Mouse (Mus musculus) layer of hippocampus, adult 9-11 months (tissue): ENCODE data around the gene Gm21731.
A peak's percentile ranks its signal among the peaks of the same experiment; 100 is the strongest.
"Not testable (repeated sequence)": the region's sequence is repeated elsewhere in the genome, so short reads cannot be mapped to it uniquely, and the experiment has no call there.

Experiments used
- DNase-seq: peaks from one replicate; pipeline ENCODE4 v3.0.0; 2022

The Gm21731 gene

DNA sequence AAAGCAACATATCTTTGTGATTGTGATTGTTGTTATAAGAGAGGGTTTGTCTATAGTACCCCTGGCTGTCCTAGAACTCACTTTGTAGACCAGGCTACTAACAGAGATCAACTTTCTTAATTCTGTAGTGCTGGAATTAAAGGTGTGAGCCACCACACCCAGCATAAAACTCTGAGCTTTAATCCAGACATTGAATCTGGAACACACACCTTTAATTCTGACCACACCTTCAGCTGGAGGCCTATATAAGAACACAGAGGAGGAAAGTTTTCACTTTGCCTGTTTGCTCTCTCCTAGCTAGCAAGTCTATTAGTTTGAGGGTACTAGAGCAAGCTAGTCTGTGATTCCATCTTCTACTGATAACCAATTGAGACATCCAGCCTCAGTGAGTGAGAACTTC, at the start of gene Gm21731:
Gene Gm21731 (plus strand): TSS at position 301 of the 400 bp plus-strand sequence.
- DNase-seq, result not testable (repeated sequence)

DNA sequence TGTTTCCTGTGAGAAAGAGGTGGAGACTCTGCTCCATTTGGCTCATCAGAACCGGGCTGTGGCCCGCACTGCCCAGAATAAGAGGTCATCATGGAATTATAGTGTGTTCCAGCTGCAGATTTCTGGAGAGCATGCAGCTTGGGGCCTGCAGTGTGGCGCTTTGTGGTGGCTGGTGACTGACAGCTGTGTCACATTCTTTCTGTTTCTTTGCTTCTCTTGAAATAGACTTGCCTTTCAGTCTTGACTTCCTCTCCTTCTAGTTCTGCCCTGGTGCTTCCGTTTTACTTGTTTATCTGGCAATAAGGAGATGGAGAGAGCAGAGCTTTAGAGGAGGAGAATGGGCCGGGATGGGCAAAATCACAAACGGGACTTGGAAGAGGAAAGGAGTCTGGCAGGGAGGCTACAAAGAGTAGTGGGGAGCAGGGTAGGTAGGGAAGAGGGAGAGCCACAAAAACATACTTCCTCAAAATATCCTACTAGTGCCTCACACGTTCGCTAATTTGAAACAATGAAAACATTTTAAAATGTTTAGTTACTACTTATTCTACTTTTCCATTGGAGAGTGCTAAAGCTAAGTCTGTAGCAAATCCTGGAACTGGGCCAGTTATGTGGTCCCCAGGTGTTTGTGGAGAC, 42.6 kb upstream of the Gm21731 start:
- not testable (repeated sequence) for DNase-seq

DNA sequence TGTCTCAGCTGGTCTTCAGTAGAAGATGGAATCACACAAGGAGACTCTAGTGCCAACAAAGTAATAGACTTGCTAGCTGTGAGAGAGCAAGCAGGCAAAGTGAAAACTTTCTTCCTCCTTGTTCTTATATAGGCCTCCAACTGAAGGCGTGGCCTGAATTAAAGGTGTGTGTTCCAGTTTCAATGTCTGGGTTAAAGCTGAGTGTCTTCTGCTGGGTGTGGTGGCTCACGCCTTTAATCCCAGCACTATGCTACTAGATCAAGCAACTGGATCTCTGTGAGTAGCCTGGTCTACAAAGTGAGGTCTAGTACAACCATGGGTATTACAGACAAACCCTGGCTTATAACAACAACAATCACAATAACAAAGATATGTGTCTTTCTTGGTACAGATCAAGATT, 23.1 kb upstream of the Gm21731 start, which contains the start of gene Gm21762:
Gene Gm21762 (minus strand): TSS at position 101 of the 400 bp plus-strand sequence.
- not testable (repeated sequence) for DNase-seq

DNA sequence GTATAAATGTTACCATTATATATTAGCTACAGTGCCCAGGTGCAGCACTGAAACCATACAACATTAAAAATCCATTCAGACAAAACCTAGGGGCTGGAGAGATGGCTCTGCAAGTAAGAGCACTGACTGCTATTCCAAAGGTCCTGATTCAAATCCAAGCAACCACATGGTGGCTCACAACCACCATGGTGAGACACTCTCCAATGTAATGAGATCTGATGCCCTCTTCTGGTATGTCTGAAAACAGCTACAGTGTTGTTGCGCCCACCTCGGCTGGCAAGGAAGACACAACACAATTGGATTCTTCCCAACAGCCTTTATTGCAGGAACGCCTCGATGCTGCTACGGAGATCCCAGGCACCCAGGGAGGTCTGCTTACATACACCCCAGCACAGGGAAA, 18.0 kb upstream of the Gm21731 start:
- DNase-seq, result not testable (repeated sequence)

DNA sequence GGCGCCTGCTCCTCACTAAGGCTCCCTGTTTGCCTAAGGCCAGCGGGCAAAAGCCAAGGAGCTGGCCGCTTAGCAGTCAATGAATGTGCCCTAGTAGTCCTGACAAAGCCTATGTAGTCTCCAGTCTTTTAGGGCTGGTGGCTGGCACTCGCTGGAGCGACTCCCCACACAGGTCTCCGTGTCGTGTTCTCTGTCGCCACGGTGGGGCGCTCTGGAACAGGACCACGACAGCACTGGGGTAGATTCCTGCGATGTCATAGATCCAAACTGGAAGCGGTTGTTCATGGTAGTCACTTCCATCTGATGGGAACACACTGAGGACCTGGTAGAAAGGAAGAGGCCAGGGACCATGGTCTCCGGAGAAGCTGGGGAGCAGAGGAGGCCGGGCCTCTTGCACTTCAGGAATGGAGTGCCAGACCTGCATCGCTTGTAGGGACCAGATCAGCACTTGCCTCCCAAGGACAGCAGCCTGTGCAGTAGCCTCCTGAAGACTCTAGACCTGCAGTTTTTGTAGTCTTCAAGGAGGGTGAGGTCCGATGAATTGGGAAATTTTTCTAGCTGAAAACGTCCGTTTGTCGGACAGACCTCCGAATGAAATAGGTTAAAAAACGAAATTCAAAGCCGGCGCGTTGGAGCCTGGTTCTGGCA, 15.8 kb upstream of the Gm21731 start:
- not testable (repeated sequence) for DNase-seq

DNA sequence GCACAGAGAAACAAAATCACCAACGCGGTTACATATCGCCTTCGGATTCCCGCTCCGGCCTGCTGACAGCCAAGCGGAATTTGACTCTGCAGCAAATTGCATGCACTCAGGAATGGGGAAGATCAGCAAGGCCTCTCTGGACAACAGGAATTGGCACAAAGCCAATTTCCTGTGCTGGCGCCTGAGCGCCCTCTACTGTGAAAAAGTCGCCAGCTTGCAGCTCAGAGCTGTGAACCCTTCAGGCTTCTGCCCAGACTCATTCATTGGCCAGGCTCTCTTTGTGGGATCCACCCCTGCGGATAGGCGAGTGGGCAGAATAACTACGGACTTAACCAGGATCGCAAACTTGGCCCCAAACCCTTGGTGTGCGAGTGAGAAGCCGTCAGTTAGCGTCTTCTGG, 7.1 kb upstream of the Gm21731 start:
- not testable (repeated sequence) for DNase-seq

DNA sequence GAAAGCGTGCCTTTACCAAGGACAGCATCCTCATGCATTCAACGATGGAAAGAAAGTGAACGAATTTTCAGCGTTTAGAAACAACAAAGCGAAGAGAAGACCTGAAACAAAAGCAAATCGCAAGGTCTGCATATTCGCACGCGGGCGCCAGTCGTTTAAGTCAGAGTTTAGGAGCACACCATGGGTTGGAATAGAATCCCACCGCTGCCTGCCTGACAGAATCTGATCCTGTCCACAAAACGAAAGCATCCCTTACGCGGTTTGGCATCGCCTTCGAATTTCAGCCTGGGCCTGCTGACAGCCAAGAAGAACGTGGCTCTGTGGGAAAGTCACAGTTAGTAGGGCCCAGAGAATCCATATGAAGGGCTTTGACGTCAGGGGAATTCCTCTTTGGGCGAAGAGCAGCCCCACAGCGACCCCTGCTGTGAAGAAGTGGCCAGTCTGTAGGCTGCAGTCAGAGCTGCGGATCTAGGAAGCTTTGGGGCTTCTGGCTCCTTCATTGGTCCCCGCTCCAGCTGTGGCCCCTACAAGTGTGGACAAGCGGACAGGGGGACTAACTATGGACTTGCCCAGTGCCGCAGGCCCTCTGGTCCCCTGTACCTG, 6.4 kb upstream of the Gm21731 start:
- DNase-seq, result not testable (repeated sequence)

DNA sequence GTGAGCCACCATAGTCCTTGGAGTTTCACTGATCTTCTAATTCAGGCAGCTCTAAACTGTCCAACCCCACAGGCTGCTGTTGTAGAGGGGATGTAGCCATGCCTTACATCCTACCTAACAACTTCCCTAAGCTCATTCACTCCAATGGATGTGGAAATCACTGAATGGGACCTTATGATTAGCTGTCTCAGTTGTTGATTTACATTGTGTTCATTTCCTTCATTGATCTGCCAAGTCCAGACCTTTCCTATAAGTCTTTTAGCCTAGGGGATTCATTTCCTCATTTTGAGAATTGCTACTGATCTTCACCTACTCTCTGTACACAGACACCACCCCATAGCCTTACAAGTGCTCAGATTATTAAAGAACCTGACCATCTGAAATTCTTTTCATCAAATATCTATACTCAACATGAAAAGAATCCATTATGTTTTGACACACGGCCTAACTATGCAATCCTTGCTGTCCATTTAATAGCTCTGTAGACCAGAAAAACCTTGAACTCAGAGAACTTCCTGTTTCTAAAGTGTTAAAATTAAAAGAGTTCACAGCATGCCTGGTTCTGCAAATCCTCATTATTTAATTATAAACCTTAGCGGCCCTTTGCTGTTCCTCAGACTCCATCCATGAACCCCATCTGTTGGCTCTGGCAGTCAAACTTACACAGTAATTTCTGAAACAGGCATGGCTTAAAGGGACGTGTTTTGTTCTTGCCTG, 12.5 kb downstream of the Gm21731 start:
- DNase-seq, result not testable (repeated sequence)

DNA sequence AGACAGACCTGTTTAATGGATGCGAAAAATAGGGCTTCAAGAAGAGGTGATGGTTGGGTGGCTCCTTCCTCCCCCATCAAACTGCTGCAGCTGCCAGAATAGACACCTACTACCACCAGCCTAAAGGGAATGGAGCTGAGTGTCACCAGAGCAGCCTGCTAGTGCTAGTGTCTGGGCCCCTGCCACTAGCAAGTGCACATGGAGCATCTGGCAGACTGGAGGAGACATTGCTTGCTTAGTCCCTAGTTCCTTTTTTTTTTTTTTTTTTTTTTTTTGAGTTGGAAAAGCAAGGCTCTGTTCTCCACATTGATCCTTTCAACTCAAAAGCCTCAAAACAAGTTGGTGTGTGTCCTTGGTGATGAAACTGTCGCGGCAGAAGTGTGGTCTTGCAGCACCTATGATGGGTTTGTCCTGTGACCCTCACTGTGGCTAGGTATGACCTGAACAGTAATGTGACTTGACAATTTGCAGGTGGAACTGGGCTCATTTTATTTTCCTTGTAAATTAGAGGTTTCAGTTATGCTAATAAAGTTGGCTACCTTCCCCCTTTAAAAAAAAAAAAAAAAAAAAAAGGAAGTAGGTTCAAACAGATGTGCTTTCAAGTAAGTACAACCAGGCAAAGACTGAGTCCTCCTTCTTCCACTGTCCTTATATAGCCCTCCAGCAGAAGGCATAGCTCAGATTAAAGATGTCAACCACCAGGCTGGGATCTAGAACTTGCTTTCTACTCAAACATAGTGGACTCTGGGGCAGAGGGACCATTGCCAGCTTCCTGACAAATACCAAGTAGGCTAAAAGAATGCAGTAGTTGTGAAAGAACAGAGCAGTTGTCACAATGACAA, 20.1 kb downstream of the Gm21731 start:
- not testable (repeated sequence) for DNase-seq

DNA sequence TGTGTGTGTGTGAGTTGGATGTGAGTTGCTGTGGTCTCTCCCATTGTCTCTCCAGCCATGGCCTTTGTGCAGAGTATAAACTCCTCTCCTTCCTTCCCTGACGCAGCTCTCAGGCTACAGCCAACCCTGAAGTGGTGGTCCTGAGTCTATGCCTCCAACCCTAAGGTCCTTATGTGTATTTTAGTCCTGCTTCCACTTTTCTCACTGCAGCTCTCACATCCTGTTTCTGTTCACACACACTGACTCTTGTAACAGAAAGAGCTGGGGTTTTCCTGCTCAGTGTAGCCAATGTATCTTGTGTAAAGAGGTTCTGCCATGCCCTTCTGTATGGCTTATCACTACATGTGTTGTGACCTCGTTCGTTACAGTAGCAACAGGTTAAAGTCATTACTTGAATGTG, 20.8 kb downstream of the Gm21731 start:
- DNase-seq, result peak; percentile 6

DNA sequence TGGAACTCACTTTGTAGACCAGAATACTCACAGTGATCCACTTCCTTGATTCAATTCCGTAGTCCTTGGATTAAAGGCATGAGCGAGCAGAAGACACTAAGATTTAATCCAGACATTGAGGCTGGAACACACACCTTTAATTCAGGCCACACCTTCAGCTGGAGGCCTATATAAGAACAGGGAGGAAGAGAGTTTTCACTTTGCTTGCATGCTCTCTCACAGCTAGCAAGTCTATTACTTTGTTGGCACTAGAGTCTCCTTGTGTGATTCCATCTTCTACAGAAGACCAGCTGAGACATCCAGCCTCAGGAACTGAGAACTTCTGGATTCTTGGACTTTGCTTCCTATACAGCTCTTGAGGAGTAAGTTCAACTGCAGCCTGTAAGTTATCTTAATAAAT, 24.0 kb downstream of the Gm21731 start, which contains the start of gene AF067061:
Gene AF067061 (plus strand): TSS at position 245 of the 400 bp plus-strand sequence.
- DNase-seq, result not testable (repeated sequence)

DNA sequence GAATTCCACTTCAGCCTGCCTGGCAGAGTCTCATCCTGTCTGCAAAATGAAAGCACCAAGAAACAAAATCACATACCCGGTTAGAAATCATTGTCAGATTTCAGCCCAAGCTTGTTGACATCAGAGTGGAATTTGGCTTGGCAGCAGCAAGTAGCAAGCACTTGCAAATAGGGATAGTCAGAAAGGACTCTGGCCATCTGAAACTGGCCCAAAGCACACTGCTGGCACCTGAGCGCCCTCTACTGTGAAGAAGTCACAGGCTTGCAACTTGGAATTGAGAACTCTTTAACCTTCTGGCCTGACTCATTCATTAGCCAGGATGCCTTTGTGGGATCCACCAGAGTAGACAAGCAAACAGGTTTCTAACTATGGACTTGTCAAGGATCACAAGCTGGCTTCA, 38.9 kb downstream of the Gm21731 start:
- DNase-seq, result not testable (repeated sequence)

DNA sequence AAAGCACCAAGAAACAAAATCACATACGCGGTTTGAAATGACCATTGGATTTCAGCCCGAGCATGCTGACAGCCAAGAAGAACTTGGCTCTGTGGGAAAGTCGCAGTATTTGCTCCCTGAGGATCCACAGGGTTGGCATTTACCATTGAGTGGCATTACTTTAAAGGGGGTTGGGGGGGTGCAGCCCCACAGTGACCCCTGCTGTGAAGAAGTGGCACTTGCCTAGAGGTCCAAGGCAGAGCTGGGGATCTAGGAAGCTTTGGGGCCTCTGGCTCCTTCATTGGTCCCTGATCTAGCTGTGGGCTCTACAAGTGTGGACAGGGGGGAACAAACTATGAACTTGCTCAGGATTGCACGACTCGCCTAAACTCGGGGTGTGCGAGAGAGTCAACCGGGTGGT, 39.9 kb downstream of the Gm21731 start:
- no peak for DNase-seq
